Mouse (Mus musculus): Measurements from ENCODE around the gene Olfr366. TPM values are rescaled to one million over a fixed set of nuclear protein-coding genes. Genes with fewer than 3 reads are reported as not detected.

The Olfr366 gene
- polyA plus RNA-seq (2015; fragmentation: Illumina TruSeq; extraction: RNeasy Lipid Tissue Mini Kit (QIAGEN cat#74804); ENCODE audit: low read depth, low replicate concordance) = not detected

DNA sequence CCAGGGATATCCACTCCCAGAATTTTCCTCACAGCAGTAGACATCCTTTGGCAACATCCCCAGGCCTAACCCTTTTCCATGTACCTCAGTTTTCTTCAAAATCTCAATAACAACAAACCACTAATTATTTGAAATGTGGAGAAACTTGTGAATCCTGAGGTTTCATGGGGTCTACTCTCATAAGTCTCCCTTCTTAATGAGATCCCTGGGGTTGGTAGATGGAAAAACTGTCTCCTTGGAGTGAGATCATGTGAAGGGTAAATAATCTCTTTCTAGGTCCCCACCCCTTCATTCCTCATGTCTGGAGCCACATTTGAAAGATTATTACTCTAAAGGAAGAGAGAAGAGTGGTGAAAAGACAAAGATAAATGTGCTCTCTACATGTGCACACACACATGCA lies at the start of gene Olfr366:
Gene Olfr366, plus strand, starts transcription at position 301 of the 400 bp plus-strand sequence.

DNA sequence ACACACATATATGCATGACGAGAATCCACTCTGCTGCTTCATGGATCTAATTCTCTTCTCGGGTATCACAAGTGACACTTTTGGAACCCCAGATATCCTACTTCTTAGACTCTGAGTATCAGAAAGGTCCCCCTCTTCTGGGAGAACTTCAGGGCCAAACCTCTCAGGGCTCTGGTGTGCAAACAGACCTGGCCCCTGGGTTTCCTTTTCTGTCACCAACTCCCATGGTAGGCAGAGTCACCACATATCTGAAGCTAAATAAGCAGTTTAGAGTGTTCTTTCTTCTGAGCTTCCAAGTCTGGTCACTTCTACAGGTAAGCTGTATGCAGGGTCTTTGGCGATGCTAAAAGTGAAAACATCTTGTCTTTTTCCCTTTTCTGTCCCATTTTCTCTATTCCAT lies 23.5 kb upstream of the Olfr366 start, which contains the start of gene Olfr365:
Gene Olfr365, plus strand, starts transcription at position 301 of the 400 bp plus-strand sequence.

Other genes with a start within 250 kb of the Olfr366 start
- not detected for gene Olfr357, start 217.7 kb upstream of the Olfr366 start, polyA plus RNA-seq (2015; fragmentation: Illumina TruSeq; extraction: RNeasy Lipid Tissue Mini Kit (QIAGEN cat#74804); ENCODE audit: low read depth, low replicate concordance)
- gene Olfr358, start 202.2 kb upstream of the Olfr366 start, polyA plus RNA-seq (2015; fragmentation: Illumina TruSeq; extraction: RNeasy Lipid Tissue Mini Kit (QIAGEN cat#74804); ENCODE audit: low read depth, low replicate concordance) = not detected
- not detected for gene Olfr360, start 145.8 kb upstream of the Olfr366 start, polyA plus RNA-seq (2015; fragmentation: Illumina TruSeq; extraction: RNeasy Lipid Tissue Mini Kit (QIAGEN cat#74804); ENCODE audit: low read depth, low replicate concordance)
- gene Olfr361, start 122.3 kb upstream of the Olfr366 start, polyA plus RNA-seq (2015; fragmentation: Illumina TruSeq; extraction: RNeasy Lipid Tissue Mini Kit (QIAGEN cat#74804); ENCODE audit: low read depth, low replicate concordance) = not detected
- gene Olfr362, start 93.7 kb upstream of the Olfr366 start, polyA plus RNA-seq (2015; fragmentation: Illumina TruSeq; extraction: RNeasy Lipid Tissue Mini Kit (QIAGEN cat#74804); ENCODE audit: low read depth, low replicate concordance) = not detected
- not detected for gene Olfr364-ps1, start 72.3 kb upstream of the Olfr366 start, polyA plus RNA-seq (2015; fragmentation: Illumina TruSeq; extraction: RNeasy Lipid Tissue Mini Kit (QIAGEN cat#74804); ENCODE audit: low read depth, low replicate concordance)
- gene Olfr365, start 23.4 kb upstream of the Olfr366 start, polyA plus RNA-seq (2015; fragmentation: Illumina TruSeq; extraction: RNeasy Lipid Tissue Mini Kit (QIAGEN cat#74804); ENCODE audit: low read depth, low replicate concordance) = not detected
- not detected for gene Olfr368, start 114.9 kb downstream of the Olfr366 start, polyA plus RNA-seq (2015; fragmentation: Illumina TruSeq; extraction: RNeasy Lipid Tissue Mini Kit (QIAGEN cat#74804); ENCODE audit: low read depth, low replicate concordance)
- 30.4 TPM for gene Pdcl, start 147.8 kb downstream of the Olfr366 start, polyA plus RNA-seq (2015; fragmentation: Illumina TruSeq; extraction: RNeasy Lipid Tissue Mini Kit (QIAGEN cat#74804); ENCODE audit: low read depth, low replicate concordance)
- gene Rc3h2, start 211.3 kb downstream of the Olfr366 start, polyA plus RNA-seq (2015; fragmentation: Illumina TruSeq; extraction: RNeasy Lipid Tissue Mini Kit (QIAGEN cat#74804); ENCODE audit: low read depth, low replicate concordance) = 21.8 TPM
- 9.5 TPM for gene Zbtb26, start 231.6 kb downstream of the Olfr366 start, polyA plus RNA-seq (2015; fragmentation: Illumina TruSeq; extraction: RNeasy Lipid Tissue Mini Kit (QIAGEN cat#74804); ENCODE audit: low read depth, low replicate concordance)
- gene Zbtb6, start 231.6 kb downstream of the Olfr366 start, polyA plus RNA-seq (2015; fragmentation: Illumina TruSeq; extraction: RNeasy Lipid Tissue Mini Kit (QIAGEN cat#74804); ENCODE audit: low read depth, low replicate concordance) = 11.6 TPM
- gene Rabgap1, start 231.7 kb downstream of the Olfr366 start, polyA plus RNA-seq (2015; fragmentation: Illumina TruSeq; extraction: RNeasy Lipid Tissue Mini Kit (QIAGEN cat#74804); ENCODE audit: low read depth, low replicate concordance) = 45.6 TPM